Mouse (Mus musculus): Measurements from ENCODE around the gene Vmn1r43. TPM values are rescaled to one million over a fixed set of nuclear protein-coding genes. Genes with fewer than 3 reads are reported as not detected.

Vmn1r43 gene
- not detected for polyA plus RNA-seq (2014; fragmentation: Illumina TruSeq; extraction: RNeasy Lipid Tissue Mini Kit (QIAGEN cat#74804); ENCODE audit: low replicate concordance)

GRCm38 (mm10) chr6:89876313-89876712 lies at the start of gene Vmn1r43, which contains the start of gene Vmn1r42:
Gene Vmn1r43 (minus strand): TSS chr6:89876413.
Gene Vmn1r42 (minus strand): TSS chr6:89876413.

GRCm38 (mm10) chr6:89883360-89883759 lies 7.1 kb upstream of the Vmn1r43 start, which contains the start of gene Vmn1r44:
Gene Vmn1r44 (plus strand): TSS chr6:89883660.

Other genes with a start within 250 kb of the Vmn1r43 start
- gene Txnrd3, start 232.4 kb downstream of the Vmn1r43 start, polyA plus RNA-seq (2014; fragmentation: Illumina TruSeq; extraction: RNeasy Lipid Tissue Mini Kit (QIAGEN cat#74804); ENCODE audit: low replicate concordance), result 2.1 TPM
- gene Vmn1r40, start 168.9 kb downstream of the Vmn1r43 start, polyA plus RNA-seq (2014; fragmentation: Illumina TruSeq; extraction: RNeasy Lipid Tissue Mini Kit (QIAGEN cat#74804); ENCODE audit: low replicate concordance), result not detected
- not detected for gene Vmn1r41, start 135.6 kb downstream of the Vmn1r43 start, polyA plus RNA-seq (2014; fragmentation: Illumina TruSeq; extraction: RNeasy Lipid Tissue Mini Kit (QIAGEN cat#74804); ENCODE audit: low replicate concordance)
- gene Vmn1r42, start within 50 bp of the Vmn1r43 start, polyA plus RNA-seq (2014; fragmentation: Illumina TruSeq; extraction: RNeasy Lipid Tissue Mini Kit (QIAGEN cat#74804); ENCODE audit: low replicate concordance), result not detected
- not detected for gene Vmn1r44, start 7.2 kb upstream of the Vmn1r43 start, polyA plus RNA-seq (2014; fragmentation: Illumina TruSeq; extraction: RNeasy Lipid Tissue Mini Kit (QIAGEN cat#74804); ENCODE audit: low replicate concordance)
- not detected for gene Vmn1r45, start 64.2 kb upstream of the Vmn1r43 start, polyA plus RNA-seq (2014; fragmentation: Illumina TruSeq; extraction: RNeasy Lipid Tissue Mini Kit (QIAGEN cat#74804); ENCODE audit: low replicate concordance)
- gene Vmn1r46, start 92.9 kb upstream of the Vmn1r43 start, polyA plus RNA-seq (2014; fragmentation: Illumina TruSeq; extraction: RNeasy Lipid Tissue Mini Kit (QIAGEN cat#74804); ENCODE audit: low replicate concordance), result not detected
- gene Vmn1r47, start 139.7 kb upstream of the Vmn1r43 start, polyA plus RNA-seq (2014; fragmentation: Illumina TruSeq; extraction: RNeasy Lipid Tissue Mini Kit (QIAGEN cat#74804); ENCODE audit: low replicate concordance), result not detected
- gene Vmn1r48, start 160.4 kb upstream of the Vmn1r43 start, polyA plus RNA-seq (2014; fragmentation: Illumina TruSeq; extraction: RNeasy Lipid Tissue Mini Kit (QIAGEN cat#74804); ENCODE audit: low replicate concordance), result not detected
- not detected for gene Vmn1r49, start 202.1 kb upstream of the Vmn1r43 start, polyA plus RNA-seq (2014; fragmentation: Illumina TruSeq; extraction: RNeasy Lipid Tissue Mini Kit (QIAGEN cat#74804); ENCODE audit: low replicate concordance)
- not detected for gene Vmn1r50, start 225.0 kb upstream of the Vmn1r43 start, polyA plus RNA-seq (2014; fragmentation: Illumina TruSeq; extraction: RNeasy Lipid Tissue Mini Kit (QIAGEN cat#74804); ENCODE audit: low replicate concordance)
- not detected for gene Vmn1r51, start 246.2 kb upstream of the Vmn1r43 start, polyA plus RNA-seq (2014; fragmentation: Illumina TruSeq; extraction: RNeasy Lipid Tissue Mini Kit (QIAGEN cat#74804); ENCODE audit: low replicate concordance)